Mouse (Mus musculus) megakaryocyte, embryonic 14.5 days (primary cell): ENCODE measurements around the gene Foxd2. TPM values are rescaled to one million over a fixed set of nuclear protein-coding genes. Genes with fewer than 3 reads are reported as not detected.

Experiments used
- H3K27me3 ChIP-seq: replicated peaks from 2 replicates; pipeline ENCODE3; 2012; ENCODE audit warnings: inconsistent platforms
- H3K36me3 ChIP-seq: replicated peaks from 2 replicates; pipeline ENCODE3; 2012; ENCODE audit warnings: low read length, inconsistent platforms, mixed read lengths
- H3K4me1 ChIP-seq: 2 replicates; pipeline ENCODE4 v1.6.1; 2012; ENCODE audit warnings: inconsistent platforms
- H3K4me3 ChIP-seq: replicated peaks from 2 replicates; pipeline ENCODE3; 2012; ENCODE audit warnings: moderate library complexity, mild to moderate bottlenecking, inconsistent platforms
- H3K9me3 ChIP-seq: 2 replicates; pipeline ENCODE4 v1.6.1; 2012; ENCODE audit warnings: inconsistent platforms
- FLI1 ChIP-seq: IDR thresholded peaks from 2 replicates; pipeline ENCODE4 v1.6.1; 2012; ENCODE audit warnings: low read length, inconsistent platforms, mixed read lengths
- GATA1 ChIP-seq: IDR thresholded peaks from 3 replicates; pipeline ENCODE4 v1.6.1; 2012; ENCODE audit warnings: mixed read lengths, low read length, inconsistent platforms, borderline replicate concordance
- polyA plus RNA-seq: library from polyadenylated mRNA; stranded (reverse); fragments of >175 nt; gene quantifications from 2 replicates; pipeline ENCODE4 v1.2.3, GENCODE M21; 2012; ENCODE audit warnings: low replicate concordance; ENCODE audit not compliant: insufficient read depth

The Foxd2 gene
- polyA plus RNA-seq, 1 experiment = 1.9 TPM

- TF ChIP-seq FLI1 = no peak
- TF ChIP-seq GATA1 = no peak
- Histone ChIP-seq H3K36me3 (no peaks in the 10 kb centered on the region), H3K4me3 (no peak overlapping the region), H3K4me1 (no peaks in the 10 kb centered on the region), H3K27me3 (peaks cover 18% of the 10 kb centered on the region), H3K9me3 (no peaks in the 10 kb centered on the region)
Measured at GRCm38 (mm10) chr4:114863166-114863565, 45.5 kb downstream of the Foxd2 start.

DNA sequence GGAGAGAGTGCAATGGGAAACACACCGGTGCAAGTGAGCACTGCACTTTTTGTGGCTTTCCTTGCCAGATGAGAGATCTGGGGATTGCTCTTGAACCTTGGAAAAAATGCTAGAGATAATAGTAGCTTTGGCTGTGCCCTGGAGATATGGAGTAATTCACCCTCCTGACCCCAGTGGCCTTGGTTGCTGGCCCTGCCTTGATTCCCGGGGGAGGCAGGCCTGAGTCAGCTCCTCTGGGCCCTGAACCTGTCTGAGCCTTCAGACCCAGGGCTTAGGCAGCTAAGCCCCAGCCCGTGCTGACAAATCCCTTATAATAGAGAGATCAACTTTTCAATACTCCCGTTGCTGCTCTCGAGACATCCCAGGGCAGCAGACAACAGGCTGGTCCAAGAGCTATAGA, 50.2 kb downstream of the Foxd2 start:
- H3K4me1 ChIP-seq = no peaks in the 10 kb centered on the region
- H3K36me3 ChIP-seq = no peaks in the 10 kb centered on the region
- no peak overlapping the region for H3K4me3 ChIP-seq
- no peaks in the 10 kb centered on the region for H3K9me3 ChIP-seq
- peaks cover 11% of the 10 kb centered on the region for H3K27me3 ChIP-seq
- no peak for TF ChIP-seq GATA1
- TF ChIP-seq FLI1 = no peak

Other genes with a start within 250 kb of the Foxd2 start
- gene Gm12830, start 87.2 kb downstream of the Foxd2 start, polyA plus RNA-seq = not detected in 2 replicates
- gene Foxe3, start 17.1 kb upstream of the Foxd2 start, polyA plus RNA-seq = not detected in 2 replicates
- gene Cmpk1, start 78.4 kb upstream of the Foxd2 start, polyA plus RNA-seq = 12.8 and 37.9 TPM in 2 replicates
- gene Stil, start 91.3 kb upstream of the Foxd2 start, polyA plus RNA-seq = 0.72 TPM in 1 of 2 replicates, not detected in the other
- 106 and 219 TPM in 2 replicates for gene Tal1, start 147.6 kb upstream of the Foxd2 start, polyA plus RNA-seq
- 2.2 and 5.1 TPM in 2 replicates for gene Pdzk1ip1, start 179.8 kb upstream of the Foxd2 start, polyA plus RNA-seq
- 0.38 TPM in 1 of 2 replicates, not detected in the other for gene Cyp4x1, start 225.4 kb upstream of the Foxd2 start, polyA plus RNA-seq